Mouse (Mus musculus): ENCODE data around the gene Shb. TPM values are rescaled to one million over a fixed set of nuclear protein-coding genes. Genes with fewer than 3 reads are reported as not detected.

The Shb gene
- polyA plus RNA-seq, 1 experiment from 2014 or later = 7.3 TPM

- no peak overlapping the region for H3K4me3 ChIP-seq (ENCODE audit: low read depth, low read length)
- no peak overlapping the region for H3K4me2 ChIP-seq (ENCODE audit: low read length)
- DNase-seq (ENCODE audit: low spot score) (no peak), ATAC-seq (replicated peaks; ENCODE audit: low FRiP score, low TSS enrichment, low read depth) (no peak)
- H3K9ac ChIP-seq (ENCODE audit: low read length) = no peak overlapping the region
- no peaks in the 10 kb centered on the region for H3K36me3 ChIP-seq (ENCODE audit: control insufficient read depth, insufficient read depth, low read length)
- 77% methylated on average over 3 of the region's 3 CpGs for WGBS
- no peaks in the 10 kb centered on the region for H3K9me3 ChIP-seq (ENCODE audit: control insufficient read depth, low read length)
- H3K27me3 ChIP-seq (replicated peaks; ENCODE audit: control insufficient read depth, insufficient read depth, low read length) = no peaks in the 10 kb centered on the region
- H3K4me1 ChIP-seq (replicated peaks; ENCODE audit: control insufficient read depth, insufficient read depth, low read length) = peaks cover 14% of the 10 kb centered on the region
- no peak overlapping the region for H3K27ac ChIP-seq (ENCODE audit: low read depth)
These were observed 101.0 kb downstream of the Shb start for GRCm38 (mm10) chr4:45431316-45431715.

GRCm38 (mm10) chr4:45429451-45429850 is 102.8 kb downstream of the Shb start:
- Histone ChIP-seq H3K36me3 (ENCODE audit: control insufficient read depth, insufficient read depth, low read length) (no peaks in the 10 kb centered on the region), H3K27ac (ENCODE audit: low read depth) (no peak overlapping the region), H3K27me3 (replicated peaks; ENCODE audit: control insufficient read depth, insufficient read depth, low read length) (no peaks in the 10 kb centered on the region), H3K9me3 (ENCODE audit: control insufficient read depth, low read length) (no peaks in the 10 kb centered on the region), H3K9ac (ENCODE audit: low read length) (no peak overlapping the region), H3K4me1 (replicated peaks; ENCODE audit: control insufficient read depth, insufficient read depth, low read length) (no peaks in the 10 kb centered on the region; the same call in 1 of the 2 replicates), H3K4me2 (ENCODE audit: low read length) (no peak overlapping the region), H3K4me3 (ENCODE audit: low read depth, low read length) (no peak overlapping the region)
- 88% methylated on average over 7 of the region's 7 CpGs for WGBS
- ATAC-seq (replicated peaks; ENCODE audit: low FRiP score, low TSS enrichment, low read depth) = no peak
- DNase-seq (ENCODE audit: low spot score) = no peak

- DNase-seq (ENCODE audit: low spot score) (no peak), ATAC-seq (replicated peaks; ENCODE audit: low FRiP score, low TSS enrichment, low read depth) (no peak)
- H3K27me3 ChIP-seq (replicated peaks; ENCODE audit: control insufficient read depth, insufficient read depth, low read length) = no peaks in the 10 kb centered on the region
- H3K27ac ChIP-seq (ENCODE audit: low read depth) = no peak overlapping the region
- H3K4me3 ChIP-seq (ENCODE audit: low read depth, low read length) = no peak overlapping the region
- H3K9me3 ChIP-seq (ENCODE audit: control insufficient read depth, low read length) = no peaks in the 10 kb centered on the region
- peaks cover 3% of the 10 kb centered on the region; the same call in 1 of the 2 replicates for H3K36me3 ChIP-seq (ENCODE audit: control insufficient read depth, insufficient read depth, low read length)
- H3K4me1 ChIP-seq (replicated peaks; ENCODE audit: control insufficient read depth, insufficient read depth, low read length) = peaks cover 10% of the 10 kb centered on the region
- 78% methylated on average over 13 of the region's 13 CpGs for WGBS
- H3K4me2 ChIP-seq (ENCODE audit: low read length) = no peak overlapping the region
- no peak overlapping the region for H3K9ac ChIP-seq (ENCODE audit: low read length)
These were observed 105.4 kb downstream of the Shb start for GRCm38 (mm10) chr4:45426724-45427457.

- no peaks in the 10 kb centered on the region for H3K27me3 ChIP-seq (replicated peaks; ENCODE audit: control insufficient read depth, insufficient read depth, low read length)
- ATAC-seq (replicated peaks; ENCODE audit: low FRiP score, low TSS enrichment, low read depth) (peak; percentile 61), DNase-seq (ENCODE audit: low spot score) (no peak)
- H3K36me3 ChIP-seq (ENCODE audit: control insufficient read depth, insufficient read depth, low read length) = peaks cover 3% of the 10 kb centered on the region; the same call in 1 of the 2 replicates
- H3K4me1 ChIP-seq (replicated peaks; ENCODE audit: control insufficient read depth, insufficient read depth, low read length) = peaks cover 15% of the 10 kb centered on the region
- 43% methylated on average over 8 of the region's 8 CpGs for WGBS
- H3K9ac ChIP-seq (ENCODE audit: low read length) = no peak overlapping the region
- H3K4me2 ChIP-seq (ENCODE audit: low read length) = no peak overlapping the region
- H3K27ac ChIP-seq (ENCODE audit: low read depth) = no peak overlapping the region
- no peak overlapping the region for H3K4me3 ChIP-seq (ENCODE audit: low read depth, low read length)
- H3K9me3 ChIP-seq (ENCODE audit: control insufficient read depth, low read length) = no peaks in the 10 kb centered on the region
These were observed 108.9 kb downstream of the Shb start for GRCm38 (mm10) chr4:45423406-45423805.

GRCm38 (mm10) chr4:45422640-45423039 is 109.6 kb downstream of the Shb start:
- Histone ChIP-seq H3K36me3 (ENCODE audit: control insufficient read depth, insufficient read depth, low read length) (peaks cover 3% of the 10 kb centered on the region; the same call in 1 of the 2 replicates), H3K27me3 (replicated peaks; ENCODE audit: control insufficient read depth, insufficient read depth, low read length) (no peaks in the 10 kb centered on the region), H3K9me3 (ENCODE audit: control insufficient read depth, low read length) (no peaks in the 10 kb centered on the region), H3K4me3 (ENCODE audit: low read depth, low read length) (no peak overlapping the region), H3K4me1 (replicated peaks; ENCODE audit: control insufficient read depth, insufficient read depth, low read length) (peaks cover 16% of the 10 kb centered on the region), H3K27ac (ENCODE audit: low read depth) (no peak overlapping the region), H3K9ac (ENCODE audit: low read length) (no peak overlapping the region), H3K4me2 (ENCODE audit: low read length) (no peak overlapping the region)
- no peak for DNase-seq (ENCODE audit: low spot score)
- ATAC-seq (replicated peaks; ENCODE audit: low FRiP score, low TSS enrichment, low read depth) = no peak
- WGBS = 83% methylated on average over 10 of the region's 10 CpGs

- Histone ChIP-seq H3K27ac (ENCODE audit: low read depth) (no peak overlapping the region), H3K27me3 (replicated peaks; ENCODE audit: control insufficient read depth, insufficient read depth, low read length) (no peaks in the 10 kb centered on the region), H3K4me3 (ENCODE audit: low read depth, low read length) (no peak overlapping the region), H3K4me2 (ENCODE audit: low read length) (no peak overlapping the region), H3K36me3 (ENCODE audit: control insufficient read depth, insufficient read depth, low read length) (peaks cover 3% of the 10 kb centered on the region; the same call in 1 of the 2 replicates), H3K4me1 (replicated peaks; ENCODE audit: control insufficient read depth, insufficient read depth, low read length) (peaks cover 16% of the 10 kb centered on the region), H3K9me3 (ENCODE audit: control insufficient read depth, low read length) (no peaks in the 10 kb centered on the region), H3K9ac (ENCODE audit: low read length) (no peak overlapping the region)
- DNase-seq (ENCODE audit: low spot score) = no peak
- ATAC-seq (replicated peaks; ENCODE audit: low FRiP score, low TSS enrichment, low read depth) = no peak
- 79% methylated on average over 11 of the region's 11 CpGs for whole genome bisulfite sequencing
These were observed 110.6 kb downstream of the Shb start for GRCm38 (mm10) chr4:45421519-45422260.

GRCm38 (mm10) chr4:45420733-45421132 is 111.5 kb downstream of the Shb start:
- no peak overlapping the region for H3K4me3 ChIP-seq (ENCODE audit: low read depth, low read length)
- no peaks in the 10 kb centered on the region for H3K27me3 ChIP-seq (replicated peaks; ENCODE audit: control insufficient read depth, insufficient read depth, low read length)
- H3K36me3 ChIP-seq (ENCODE audit: control insufficient read depth, insufficient read depth, low read length) = peaks cover 3% of the 10 kb centered on the region; the same call in 1 of the 2 replicates
- 64% methylated on average over 3 of the region's 3 CpGs for WGBS
- H3K9ac ChIP-seq (ENCODE audit: low read length) = no peak overlapping the region
- no peak overlapping the region for H3K4me2 ChIP-seq (ENCODE audit: low read length)
- DNase-seq (ENCODE audit: low spot score) (no peak), ATAC-seq (replicated peaks; ENCODE audit: low FRiP score, low TSS enrichment, low read depth) (no peak)
- no peak overlapping the region for H3K27ac ChIP-seq (ENCODE audit: low read depth)
- no peaks in the 10 kb centered on the region for H3K9me3 ChIP-seq (ENCODE audit: control insufficient read depth, low read length)
- H3K4me1 ChIP-seq (replicated peaks; ENCODE audit: control insufficient read depth, insufficient read depth, low read length) = peaks cover 16% of the 10 kb centered on the region

GRCm38 (mm10) chr4:45419051-45419450 is 113.2 kb downstream of the Shb start:
- H3K9ac ChIP-seq (ENCODE audit: low read length) = no peak overlapping the region
- H3K36me3 ChIP-seq (ENCODE audit: control insufficient read depth, insufficient read depth, low read length) = peaks cover 3% of the 10 kb centered on the region; the same call in 1 of the 2 replicates
- H3K4me3 ChIP-seq (ENCODE audit: low read depth, low read length) = no peak overlapping the region
- H3K4me2 ChIP-seq (ENCODE audit: low read length) = no peak overlapping the region
- no peak overlapping the region for H3K27ac ChIP-seq (ENCODE audit: low read depth)
- 89% methylated on average over 4 of the region's 4 CpGs for WGBS
- no peak for ATAC-seq (replicated peaks; ENCODE audit: low FRiP score, low TSS enrichment, low read depth)
- peaks cover 14% of the 10 kb centered on the region for H3K4me1 ChIP-seq (replicated peaks; ENCODE audit: control insufficient read depth, insufficient read depth, low read length)
- H3K27me3 ChIP-seq (replicated peaks; ENCODE audit: control insufficient read depth, insufficient read depth, low read length) = no peaks in the 10 kb centered on the region
- H3K9me3 ChIP-seq (ENCODE audit: control insufficient read depth, low read length) = no peaks in the 10 kb centered on the region
- no peak for DNase-seq (ENCODE audit: low spot score)
